Mouse (Mus musculus): ENCODE results near the gene Mapk9. TPM values are rescaled to one million over a fixed set of nuclear protein-coding genes. Genes with fewer than 3 reads are reported as not detected.
A peak's percentile ranks its signal among the peaks of the same experiment; 100 is the strongest.

Mapk9 gene
- polyA plus RNA-seq, 1 experiment from 2014 or later: 54.0 TPM

DNA sequence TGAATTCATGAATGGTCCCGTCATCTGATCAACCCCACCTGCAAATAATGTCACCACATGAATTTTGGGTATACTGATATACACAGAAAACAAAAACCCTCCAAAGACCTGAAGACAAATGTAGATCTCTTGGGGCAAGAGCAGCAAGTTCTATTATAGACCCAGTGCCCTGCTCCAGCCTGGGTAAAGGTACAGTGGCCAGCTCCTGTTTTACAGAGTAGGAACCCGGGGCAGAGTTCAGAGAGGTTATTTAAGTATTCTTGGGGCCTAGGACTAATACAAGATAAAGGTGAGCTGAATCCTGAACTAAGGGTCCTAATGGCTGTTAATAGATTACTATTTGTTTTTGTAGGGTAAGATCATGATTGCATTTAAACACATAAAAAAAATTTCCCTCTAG lies 25.0 kb upstream of the Mapk9 start:
- no peak overlapping the region for H3K27ac ChIP-seq
- no peak overlapping the region for H3K9ac ChIP-seq
- peaks cover 24% of the 10 kb centered on the region for H3K36me3 ChIP-seq
- no peak for ATAC-seq (ENCODE audit: low FRiP score)
- 96% methylated on average over 2 of the region's 2 CpGs for WGBS
- no peaks in the 10 kb centered on the region for H3K9me3 ChIP-seq
- H3K4me1 ChIP-seq (replicated peaks): no peaks in the 10 kb centered on the region
- H3K27me3 ChIP-seq: no peaks in the 10 kb centered on the region
- no peak overlapping the region for H3K4me2 ChIP-seq
- H3K4me3 ChIP-seq: no peak overlapping the region

DNA sequence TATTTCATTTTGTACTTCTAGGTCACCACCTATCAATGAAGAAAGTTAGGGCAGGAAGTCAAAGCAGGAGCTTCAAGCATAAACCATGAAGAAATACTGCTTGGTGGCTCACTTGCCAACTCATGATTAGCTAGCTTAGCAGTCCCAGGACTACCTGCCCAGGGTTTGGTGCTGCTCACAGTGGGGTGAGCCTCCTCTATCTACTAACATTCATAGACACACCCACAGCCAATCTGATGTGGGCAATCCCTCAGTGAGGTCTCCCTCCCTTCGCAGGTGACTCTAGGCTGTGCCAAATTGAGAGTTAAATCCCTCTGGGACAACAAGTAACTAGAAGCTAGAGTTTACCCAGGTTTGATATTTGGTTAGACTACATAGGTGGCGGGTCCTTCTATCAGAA lies 24.2 kb upstream of the Mapk9 start:
- WGBS: 90% methylated on average over 2 of the region's 2 CpGs
- Histone ChIP-seq H3K36me3 (peaks cover 24% of the 10 kb centered on the region), H3K4me2 (no peak overlapping the region), H3K9me3 (no peaks in the 10 kb centered on the region), H3K4me1 (replicated peaks) (no peaks in the 10 kb centered on the region), H3K27ac (no peak overlapping the region), H3K4me3 (no peak overlapping the region), H3K27me3 (no peaks in the 10 kb centered on the region), H3K9ac (no peak overlapping the region)
- ATAC-seq (ENCODE audit: low FRiP score): no peak

DNA sequence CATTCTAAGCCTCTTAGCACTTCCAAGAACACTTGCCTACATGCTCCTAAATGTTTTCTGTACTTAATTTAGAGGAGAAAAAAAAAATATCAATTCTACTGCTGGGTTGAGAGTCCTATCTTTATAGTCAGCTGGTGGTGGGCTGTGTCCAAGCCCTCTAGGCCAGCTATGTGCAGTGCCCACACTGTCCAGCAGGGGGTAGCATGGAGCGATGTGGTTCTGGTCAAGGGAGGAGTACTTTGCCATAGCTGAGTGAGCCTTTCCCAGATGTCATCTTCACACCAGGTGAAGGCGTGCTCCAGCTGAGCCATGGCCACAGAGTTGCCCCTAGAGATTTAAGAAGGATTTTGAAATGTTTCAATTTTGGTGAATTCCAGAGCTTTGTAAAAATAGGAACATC lies 21.7 kb upstream of the Mapk9 start:
- no peaks in the 10 kb centered on the region for H3K4me1 ChIP-seq (replicated peaks)
- H3K9ac ChIP-seq: no peak overlapping the region
- H3K27me3 ChIP-seq: no peaks in the 10 kb centered on the region
- no peak overlapping the region for H3K27ac ChIP-seq
- no peaks in the 10 kb centered on the region for H3K9me3 ChIP-seq
- 43% methylated on average over 2 of the region's 2 CpGs for WGBS
- peaks cover 33% of the 10 kb centered on the region for H3K36me3 ChIP-seq
- ATAC-seq (ENCODE audit: low FRiP score): no peak
- no peak overlapping the region for H3K4me3 ChIP-seq
- no peak overlapping the region for H3K4me2 ChIP-seq

DNA sequence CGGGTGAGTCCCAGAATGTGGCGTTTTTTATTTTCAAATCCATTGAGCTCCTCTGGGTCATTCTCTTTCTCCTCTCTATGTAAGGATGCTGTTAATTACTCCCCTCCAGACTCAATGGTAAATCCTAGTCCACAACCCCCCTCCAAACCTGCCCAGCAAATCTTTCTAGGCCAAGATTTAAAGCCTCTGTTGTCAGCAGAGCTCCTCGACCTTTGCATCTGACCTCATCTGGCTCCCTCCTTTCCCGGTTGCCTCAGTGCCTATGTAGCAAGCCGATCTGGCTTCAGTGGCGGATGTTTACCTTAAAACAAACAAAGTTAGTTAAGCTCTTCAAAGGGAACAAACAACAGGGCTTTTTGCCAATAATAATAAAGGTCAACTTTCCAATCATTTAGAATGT lies 19.3 kb upstream of the Mapk9 start:
- Histone ChIP-seq H3K27me3 (no peaks in the 10 kb centered on the region), H3K4me2 (no peak overlapping the region), H3K27ac (no peak overlapping the region), H3K4me1 (replicated peaks) (no peaks in the 10 kb centered on the region), H3K36me3 (peaks cover 45% of the 10 kb centered on the region), H3K9ac (no peak overlapping the region), H3K9me3 (no peaks in the 10 kb centered on the region), H3K4me3 (no peak overlapping the region)
- whole genome bisulfite sequencing: 55% methylated on average over 6 of the region's 6 CpGs
- ATAC-seq (ENCODE audit: low FRiP score): no peak

DNA sequence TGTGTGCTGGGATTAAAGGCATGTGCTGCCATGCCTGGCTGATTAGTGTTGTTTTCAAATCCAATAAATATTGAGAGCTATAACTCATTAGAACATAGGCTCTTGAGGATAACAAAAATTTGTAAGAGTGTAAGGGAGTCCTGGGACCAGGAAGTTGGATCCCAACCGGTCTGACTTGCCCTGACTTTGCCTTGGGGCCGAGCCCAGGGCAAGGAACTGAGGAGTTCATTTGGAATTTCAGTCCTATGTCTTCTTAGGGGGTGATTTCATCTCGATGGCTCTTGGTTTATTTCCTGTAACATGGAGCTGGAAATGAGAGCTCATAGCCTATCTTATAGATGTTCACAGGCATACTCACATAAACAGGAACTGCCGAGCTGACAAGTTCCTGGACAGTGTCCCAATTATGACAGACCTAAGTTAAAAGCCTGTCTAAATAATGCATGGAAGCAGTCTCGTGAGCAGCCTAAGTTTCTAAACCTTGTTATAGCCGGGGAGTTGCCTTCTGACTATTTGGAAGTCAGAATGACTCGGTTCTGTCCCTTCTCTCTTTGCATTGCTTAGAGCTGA lies 17.3 kb upstream of the Mapk9 start:
- Histone ChIP-seq H3K4me3 (no peak overlapping the region), H3K4me2 (no peak overlapping the region), H3K4me1 (replicated peaks) (no peaks in the 10 kb centered on the region), H3K27ac (no peak overlapping the region), H3K9me3 (no peaks in the 10 kb centered on the region), H3K36me3 (peaks cover 46% of the 10 kb centered on the region), H3K9ac (no peak overlapping the region), H3K27me3 (no peaks in the 10 kb centered on the region)
- ATAC-seq (ENCODE audit: low FRiP score): no peak
- 83% methylated on average over 7 of the region's 7 CpGs for WGBS

- H3K36me3 ChIP-seq: peaks cover 52% of the 10 kb centered on the region
- no peak overlapping the region for H3K27ac ChIP-seq
- H3K4me3 ChIP-seq: no peak overlapping the region
- 76% methylated on average over 12 of the region's 12 CpGs for WGBS
- H3K27me3 ChIP-seq: no peaks in the 10 kb centered on the region
- H3K4me2 ChIP-seq: no peak overlapping the region
- no peak for ATAC-seq (ENCODE audit: low FRiP score)
- no peaks in the 10 kb centered on the region for H3K4me1 ChIP-seq (replicated peaks)
- H3K9me3 ChIP-seq: no peaks in the 10 kb centered on the region
- H3K9ac ChIP-seq: no peak overlapping the region
These were observed 14.6 kb upstream of the Mapk9 start for GRCm38 (mm10) chr11:49831980-49832379.

DNA sequence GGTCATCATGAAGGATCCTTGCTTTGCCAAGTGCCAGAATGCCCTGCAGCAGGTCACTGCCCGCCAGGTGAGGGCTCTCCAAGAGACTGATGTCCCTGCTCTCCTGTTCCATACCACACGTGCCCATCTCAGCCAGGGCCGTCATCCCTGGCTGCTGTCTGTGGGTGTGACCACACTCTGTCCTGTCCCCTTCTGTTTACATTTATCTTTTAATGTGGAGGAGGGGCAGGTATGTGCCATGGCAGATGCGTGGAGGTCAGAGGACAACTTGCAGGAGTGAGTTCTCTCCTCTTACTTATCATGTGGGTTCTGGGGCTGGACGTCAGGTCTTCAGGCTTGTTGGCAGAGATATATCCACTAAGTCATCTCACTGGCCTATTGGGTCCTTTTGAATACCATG lies 13.6 kb upstream of the Mapk9 start:
- Histone ChIP-seq H3K27me3 (no peaks in the 10 kb centered on the region), H3K9ac (no peak overlapping the region), H3K27ac (no peak overlapping the region), H3K4me2 (no peak overlapping the region), H3K4me1 (replicated peaks) (peaks cover 1% of the 10 kb centered on the region), H3K4me3 (no peak overlapping the region), H3K9me3 (no peaks in the 10 kb centered on the region), H3K36me3 (peaks cover 52% of the 10 kb centered on the region)
- WGBS: 90% methylated on average over 5 of the region's 5 CpGs
- ATAC-seq (ENCODE audit: low FRiP score): no peak

DNA sequence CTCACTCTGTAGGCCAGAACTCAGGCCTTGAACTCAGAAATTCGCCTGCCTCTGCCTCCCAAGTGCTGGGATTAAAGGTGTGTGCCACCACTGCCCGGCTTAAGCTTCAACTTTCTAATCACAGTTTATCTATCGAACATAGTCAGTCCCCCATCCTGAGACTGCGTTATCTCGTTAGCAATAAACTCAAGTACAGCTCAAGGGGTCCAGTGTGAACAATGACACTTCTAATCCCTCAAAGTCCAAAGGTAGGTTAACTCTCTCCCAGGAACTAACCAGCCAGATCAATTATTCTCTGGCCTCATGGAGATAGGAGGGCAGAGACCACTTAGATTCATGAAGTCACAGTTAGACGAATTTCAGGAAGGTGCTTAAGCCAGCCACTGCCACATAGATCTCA lies 12.3 kb upstream of the Mapk9 start:
- H3K9ac ChIP-seq: no peak overlapping the region
- H3K4me2 ChIP-seq: no peak overlapping the region
- WGBS: 96% methylated on average over 6 of the region's 6 CpGs
- ATAC-seq (ENCODE audit: low FRiP score): no peak
- H3K4me1 ChIP-seq (replicated peaks): peaks cover 9% of the 10 kb centered on the region
- H3K27ac ChIP-seq: no peak overlapping the region
- H3K36me3 ChIP-seq: peaks cover 49% of the 10 kb centered on the region
- no peaks in the 10 kb centered on the region for H3K27me3 ChIP-seq
- H3K9me3 ChIP-seq: no peaks in the 10 kb centered on the region
- no peak overlapping the region for H3K4me3 ChIP-seq

DNA sequence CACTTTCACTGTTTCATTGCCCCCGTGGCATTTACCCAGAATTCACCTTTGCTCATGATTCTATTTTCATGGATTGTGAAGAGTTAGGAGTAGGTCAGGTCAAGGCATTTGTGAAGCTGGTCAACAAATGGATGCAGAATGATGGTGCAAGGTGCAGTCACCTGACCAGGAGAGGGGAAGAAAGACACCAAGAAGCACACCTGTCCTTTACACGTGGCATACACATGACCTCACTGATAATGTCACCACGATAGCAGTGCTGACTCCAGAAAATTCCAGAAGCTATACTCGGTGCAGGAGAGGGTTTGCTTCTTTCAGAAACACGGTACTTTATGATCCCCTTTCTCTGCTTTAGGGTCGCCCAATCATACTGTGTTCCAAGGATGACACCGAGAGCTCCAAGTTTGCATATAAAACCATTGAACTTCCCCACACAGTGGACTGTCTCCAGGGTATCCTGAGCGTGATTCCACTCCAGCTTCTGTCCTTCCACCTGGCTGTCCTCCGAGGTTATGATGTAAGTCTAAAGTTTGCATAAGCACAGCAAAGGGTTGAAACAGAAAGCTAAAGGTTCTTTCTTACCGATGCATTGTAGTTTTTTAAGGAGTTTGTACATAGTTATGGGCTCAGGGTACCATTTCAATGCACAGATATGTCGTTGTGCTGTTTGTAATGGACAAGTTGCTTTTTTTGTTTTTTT lies 11.1 kb upstream of the Mapk9 start:
- no peaks in the 10 kb centered on the region for H3K9me3 ChIP-seq
- no peak overlapping the region for H3K4me3 ChIP-seq
- peaks cover 9% of the 10 kb centered on the region for H3K4me1 ChIP-seq (replicated peaks)
- H3K27me3 ChIP-seq: no peaks in the 10 kb centered on the region
- H3K36me3 ChIP-seq: peaks cover 42% of the 10 kb centered on the region
- no peak overlapping the region for H3K27ac ChIP-seq
- 95% methylated on average over 11 of the region's 11 CpGs for WGBS
- ATAC-seq (ENCODE audit: low FRiP score): no peak
- H3K4me2 ChIP-seq: no peak overlapping the region
- no peak overlapping the region for H3K9ac ChIP-seq

DNA sequence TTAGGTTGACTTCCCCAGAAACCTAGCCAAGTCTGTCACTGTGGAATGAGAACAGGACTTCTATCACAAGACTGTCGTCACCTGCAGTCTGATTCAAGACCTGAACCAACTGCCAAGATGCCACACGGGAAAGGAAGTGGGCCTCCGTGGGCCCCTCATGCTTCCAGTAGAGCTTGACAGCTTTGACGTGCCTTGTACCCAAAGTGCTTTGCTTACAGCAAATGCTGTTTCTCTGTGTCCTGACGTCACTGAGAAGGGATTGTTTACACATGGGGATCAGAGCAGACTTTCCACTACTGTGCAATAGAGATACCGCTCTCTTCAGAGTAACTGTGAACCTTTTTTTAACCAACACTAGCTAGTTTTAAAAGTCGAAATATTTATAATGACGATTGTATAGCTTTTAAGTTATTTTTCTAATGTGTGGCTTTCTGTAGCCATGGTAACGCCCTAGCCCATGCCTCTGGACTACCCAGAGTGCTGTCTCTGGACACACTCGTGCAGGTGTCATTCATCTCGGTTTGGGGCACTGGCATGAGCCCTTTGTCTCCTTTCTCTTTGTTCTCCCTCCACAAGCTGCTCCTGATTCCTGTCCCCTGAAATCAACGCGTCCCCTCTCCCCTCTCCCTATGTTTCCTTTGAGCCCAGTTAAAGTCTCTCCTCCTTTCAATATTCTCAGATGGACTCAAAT lies 8.7 kb upstream of the Mapk9 start:
- Histone ChIP-seq H3K9me3 (no peaks in the 10 kb centered on the region), H3K4me2 (no peak overlapping the region), H3K9ac (0 out of 2 replicates have a peak overlapping the region, but pooled peaks have one; percentile 1), H3K27me3 (no peaks in the 10 kb centered on the region), H3K4me3 (no peak overlapping the region), H3K36me3 (peaks cover 29% of the 10 kb centered on the region), H3K4me1 (replicated peaks) (peaks cover 9% of the 10 kb centered on the region), H3K27ac (no peak overlapping the region)
- ATAC-seq (ENCODE audit: low FRiP score): no peak; the same call in 1 of the 2 replicates
- 42% methylated on average over 13 of the region's 13 CpGs for WGBS

- Histone ChIP-seq H3K36me3 (peaks cover 4% of the 10 kb centered on the region; the same call in 1 of the 2 replicates), H3K27me3 (no peaks in the 10 kb centered on the region), H3K4me2 (no peak overlapping the region), H3K27ac (no peak overlapping the region), H3K9ac (no peak overlapping the region), H3K4me1 (replicated peaks) (peaks cover 13% of the 10 kb centered on the region), H3K9me3 (no peaks in the 10 kb centered on the region), H3K4me3 (no peak overlapping the region)
- 90% methylated on average over 1 of the region's 1 CpGs for WGBS
- ATAC-seq (ENCODE audit: low FRiP score): no peak
These were observed 5.9 kb upstream of the Mapk9 start for GRCm38 (mm10) chr11:49840666-49841065.

DNA sequence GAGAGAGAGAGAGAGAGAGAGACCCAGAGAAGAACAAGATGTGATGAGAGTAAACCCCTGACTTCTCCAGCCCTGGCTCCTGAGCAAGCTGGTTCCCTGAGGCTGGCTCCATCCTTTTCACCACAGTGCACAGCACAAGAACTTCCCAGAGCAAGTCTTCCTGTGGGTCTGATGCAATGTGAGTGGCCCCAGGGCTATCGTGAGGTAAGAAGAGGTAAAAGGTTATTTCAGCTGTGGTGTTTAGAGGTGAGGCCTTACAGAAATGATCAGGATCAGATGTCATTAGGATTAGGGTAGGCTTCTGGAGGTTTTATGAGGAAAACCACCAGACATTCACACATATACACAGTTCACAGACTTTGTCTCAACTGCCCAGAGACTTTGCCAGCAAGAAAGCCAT lies 4.7 kb upstream of the Mapk9 start:
- ATAC-seq (ENCODE audit: low FRiP score): no peak
- WGBS: 87% methylated on average over 1 of the region's 1 CpGs
- H3K27ac ChIP-seq: no peak overlapping the region

GRCm38 (mm10) chr11:49842718-49843117 lies 3.8 kb upstream of the Mapk9 start:
- WGBS: 62% methylated on average over 3 of the region's 3 CpGs
- Histone ChIP-seq H3K9me3 (no peaks in the 10 kb centered on the region), H3K4me1 (replicated peaks) (peaks cover 23% of the 10 kb centered on the region), H3K36me3 (no peaks in the 10 kb centered on the region), H3K4me3 (no peak overlapping the region), H3K27me3 (no peaks in the 10 kb centered on the region), H3K4me2 (no peak overlapping the region), H3K9ac (no peak overlapping the region), H3K27ac (no peak overlapping the region)
- no peak for ATAC-seq (ENCODE audit: low FRiP score)

More for the DNA sequence above, 4.7 kb upstream of the Mapk9 start:
- Histone ChIP-seq H3K9me3 (no peaks in the 10 kb centered on the region), H3K4me1 (replicated peaks) (peaks cover 18% of the 10 kb centered on the region), H3K36me3 (no peaks in the 10 kb centered on the region), H3K4me3 (no peak overlapping the region), H3K27me3 (no peaks in the 10 kb centered on the region), H3K9ac (no peak overlapping the region), H3K4me2 (no peak overlapping the region)

Measured in hindbrain, embryonic 13.5 days (tissue).